Mouse (Mus musculus) heart, adult 2 months (tissue): ENCODE measurements around the gene Ibtk. TPM values are rescaled to one million over a fixed set of nuclear protein-coding genes. Genes with fewer than 3 reads are reported as not detected.
A peak's percentile ranks its signal among the peaks of the same experiment; 100 is the strongest.

Experiments used
- DNase-seq, 2 experiments: peaks; one replicate each; pipeline ENCODE4 v3.0.0; 2021
- H3K27ac ChIP-seq: fragments of 200-600 bp; 2 replicates; pipeline ENCODE4 v1.8.1; 2022
- H3K27me3 ChIP-seq: fragments of 200-500 bp; 2 replicates; pipeline ENCODE4 v1.6.1; 2012; ENCODE audit warnings: mild to moderate bottlenecking, low read length, inconsistent platforms, mixed read lengths; ENCODE audit not compliant: control insufficient read depth, insufficient read depth
- H3K36me3 ChIP-seq: fragments of 200-500 bp; 2 replicates; pipeline ENCODE4 v1.6.1; 2012; ENCODE audit warnings: low read length, inconsistent platforms; ENCODE audit not compliant: control insufficient read depth, insufficient read depth
- H3K4me1 ChIP-seq: fragments of 200-500 bp; 2 replicates; pipeline ENCODE4 v1.6.1; 2011; ENCODE audit warnings: low read length; ENCODE audit not compliant: control insufficient read depth, insufficient read depth
- H3K4me3 ChIP-seq: fragments of 200-600 bp; 2 replicates; pipeline ENCODE4 v1.8.1; 2022
- H3K79me2 ChIP-seq: fragments of 200-500 bp; replicated peaks from 2 replicates; pipeline ENCODE4 v1.6.1; 2012; ENCODE audit warnings: mild to moderate bottlenecking, inconsistent platforms, low read length, moderate library complexity, mixed read lengths; ENCODE audit not compliant: control insufficient read depth, insufficient read depth
- H3K9ac ChIP-seq: fragments of 200-500 bp; 2 replicates; pipeline ENCODE4 v1.6.1; 2012; ENCODE audit warnings: low read depth, mild to moderate bottlenecking, control low read depth, inconsistent platforms, low read length, mixed read lengths
- CTCF ChIP-seq: fragments of 200-600 bp; IDR thresholded peaks from 2 replicates; pipeline ENCODE4 v1.8.1; 2022; ENCODE audit warnings: antibody characterized with exemption, mild to moderate bottlenecking, moderate library complexity
- EP300 ChIP-seq: fragments of 200-500 bp; IDR thresholded peaks from 2 replicates; pipeline ENCODE4 v1.6.1; 2011; ENCODE audit warnings: low read depth, low read length, control low read depth; ENCODE audit not compliant: insufficient read depth
- POLR2A ChIP-seq: fragments of 200-500 bp; IDR thresholded peaks from 2 replicates; pipeline ENCODE4 v1.6.1; 2011; ENCODE audit warnings: mild to moderate bottlenecking, low read depth, low read length, control low read depth; ENCODE audit not compliant: insufficient read depth
- WGBS: fragments of 180-500 bp; shearing (Covaris S2); methylation state at CpG from one replicate; pipeline ENCODE4 v1.1.7; 2018; 5-methylcytosine and 5-hydroxymethylcytosine counted together
- intact Hi-C: fragments of 180-260 bp; cut with DNase I; formaldehyde crosslinking; loops from one replicate; pipeline ENCODE4 v1.15.1; 2025
- polyA plus RNA-seq: library from polyadenylated mRNA; depleted of rRNA; stranded (reverse); fragments of >200 nt; gene quantifications from 2 replicates; pipeline ENCODE4 v1.2.3, GENCODE M21; 2012
- total RNA-seq, 2 experiments: library from RNA; stranded (reverse); gene quantifications; 2 replicates each; pipeline ENCODE4 v1.2.3; 2021

The Ibtk gene
- total and polyA plus RNA-seq, 3 experiments = 6.0 to 35.5 (median 31.7) TPM

- intact Hi-C loops = loop anchor here (10.0 kb wide), 1 partner anchor 825 kb away; the partner anchor contains the start of genes Pgm3 and Rwdd2a
Observed at GRCm38 (mm10) chr9:85749922-85750509, 882 bp upstream of the Ibtk start.

GRCm38 (mm10) chr9:85748204-85749141 lies 661 bp downstream of the Ibtk start:
- DNase-seq = peak; percentile 86
- WGBS = under 1% methylated on average over 43 of the region's 43 CpGs

More at GRCm38 (mm10) chr9:85749922-85750509, 882 bp upstream of the Ibtk start:
- TF ChIP-seq EP300 (no peak), POLR2A (no peak), CTCF (no peak)
- Histone ChIP-seq H3K4me3 (peak overlapping the region; percentile 77), H3K79me2 (no peaks in the 10 kb centered on the region; the same call in 1 of the 2 replicates), H3K27me3 (no peaks in the 10 kb centered on the region), H3K36me3 (peaks cover 14% of the 10 kb centered on the region), H3K9ac (peak overlapping the region; percentile 65), H3K4me1 (peaks cover 6% of the 10 kb centered on the region), H3K27ac (peak overlapping the region; percentile 97)
- 10% methylated on average over 5 of the region's 5 CpGs for WGBS
- DNase-seq = no peak

DNA sequence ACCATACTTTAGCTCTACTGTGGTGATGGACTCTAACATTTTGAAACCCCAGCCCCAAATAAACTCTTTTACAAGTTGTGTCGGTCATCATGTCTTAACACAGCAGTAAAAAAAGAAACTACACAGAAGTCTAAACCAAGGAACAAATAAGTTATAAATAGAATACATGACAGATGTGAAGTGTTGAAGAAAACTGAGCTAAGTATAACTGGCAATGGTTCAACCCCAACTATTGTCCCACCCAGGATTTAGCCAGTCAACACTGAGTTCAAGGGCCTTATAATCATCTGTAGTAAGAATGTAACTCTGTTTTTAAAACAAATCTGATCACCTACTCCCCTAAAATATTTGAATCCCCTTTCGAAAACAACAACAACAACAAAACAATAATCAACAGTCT lies 3.6 kb downstream of the Ibtk start:
- DNase-seq = no peak
- Histone ChIP-seq H3K4me1 (peaks cover 8% of the 10 kb centered on the region), H3K79me2 (peaks cover 4% of the 10 kb centered on the region; the same call in 1 of the 2 replicates), H3K9ac (no peak overlapping the region), H3K27me3 (no peaks in the 10 kb centered on the region), H3K4me3 (peak overlapping the region; percentile 7), H3K27ac (peak overlapping the region; percentile 62), H3K36me3 (peaks cover 24% of the 10 kb centered on the region)
- TF ChIP-seq CTCF = no peak
- TF ChIP-seq EP300 = no peak
- no peak for TF ChIP-seq POLR2A
- intact Hi-C loops = no loop called here
- WGBS = 69% methylated on average over 2 of the region's 2 CpGs

More at GRCm38 (mm10) chr9:85748204-85749141, 661 bp downstream of the Ibtk start:
- H3K9ac ChIP-seq = peak overlapping the region; percentile 84
- peaks cover 6% of the 10 kb centered on the region for H3K4me1 ChIP-seq
- peaks cover 17% of the 10 kb centered on the region for H3K36me3 ChIP-seq
- H3K79me2 ChIP-seq = no peaks in the 10 kb centered on the region; the same call in 1 of the 2 replicates
- TF ChIP-seq CTCF (peak; percentile 9; the same call in 1 of the 2 replicates), POLR2A (peak; percentile 53; the same call in 1 of the 2 replicates), EP300 (no peak)
- peak overlapping the region; percentile 77 for H3K4me3 ChIP-seq
- intact Hi-C loops = no loop called here
- no peaks in the 10 kb centered on the region for H3K27me3 ChIP-seq
- H3K27ac ChIP-seq = peak overlapping the region; percentile 97

DNA sequence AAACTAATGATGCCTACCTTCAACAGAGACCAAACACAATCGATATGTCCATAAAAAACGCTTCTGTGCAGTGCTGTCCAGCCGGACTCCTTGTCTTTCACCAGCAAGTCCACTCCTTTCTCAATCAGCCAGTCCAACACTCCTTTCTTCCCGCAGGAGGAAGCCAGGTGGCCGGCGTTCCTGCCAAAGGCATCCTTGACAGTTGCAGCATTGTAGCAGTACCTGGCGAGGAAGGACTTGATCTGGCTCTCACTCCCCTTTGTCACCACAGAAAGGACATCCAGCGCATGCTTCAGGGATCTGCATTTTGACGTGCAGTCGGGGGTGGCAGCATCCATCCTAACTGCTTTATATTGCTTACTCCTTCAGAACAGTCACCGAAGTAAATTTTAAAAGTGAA lies 5.8 kb downstream of the Ibtk start:
- no peak for DNase-seq
- Histone ChIP-seq H3K4me1 (peaks cover 4% of the 10 kb centered on the region), H3K9ac (no peak overlapping the region), H3K27me3 (no peaks in the 10 kb centered on the region), H3K4me3 (no peak overlapping the region), H3K36me3 (peaks cover 34% of the 10 kb centered on the region), H3K79me2 (peaks cover 4% of the 10 kb centered on the region; the same call in 1 of the 2 replicates), H3K27ac (no peak overlapping the region)
- TF ChIP-seq CTCF (no peak), EP300 (no peak), POLR2A (no peak)
- intact Hi-C loops = no loop called here
- WGBS = 78% methylated on average over 11 of the region's 11 CpGs

- Histone ChIP-seq H3K27ac (no peak overlapping the region), H3K79me2 (peaks cover 4% of the 10 kb centered on the region; the same call in 1 of the 2 replicates), H3K36me3 (peaks cover 34% of the 10 kb centered on the region), H3K27me3 (no peaks in the 10 kb centered on the region), H3K4me1 (peaks cover 2% of the 10 kb centered on the region), H3K9ac (no peak overlapping the region), H3K4me3 (no peak overlapping the region)
- DNase-seq = no peak
- intact Hi-C loops = no loop called here
- TF ChIP-seq CTCF (no peak), POLR2A (no peak), EP300 (no peak)
- WGBS = 85% methylated on average over 4 of the region's 4 CpGs
Observed at GRCm38 (mm10) chr9:85742107-85742506, 7.0 kb downstream of the Ibtk start.

DNA sequence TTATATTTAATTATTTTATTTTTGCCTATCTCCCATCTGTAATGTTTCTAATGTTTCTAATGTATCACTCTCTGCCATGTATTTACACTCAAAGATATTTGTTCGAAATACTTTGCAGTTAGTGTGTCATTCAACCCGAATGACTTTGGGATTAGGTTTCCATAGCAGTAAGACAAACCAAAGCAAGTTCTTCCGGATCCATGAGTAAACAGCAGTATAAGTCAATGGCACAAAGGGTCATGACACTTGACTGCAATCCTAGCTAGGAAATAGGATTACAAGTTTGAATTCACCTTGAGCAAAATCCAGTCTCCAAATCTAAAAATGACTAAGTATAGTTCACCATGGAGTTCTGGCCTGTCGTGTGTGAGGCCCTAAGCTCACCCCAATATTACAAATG lies 9.9 kb downstream of the Ibtk start:
- Histone ChIP-seq H3K27ac (no peak overlapping the region), H3K27me3 (no peaks in the 10 kb centered on the region), H3K79me2 (peaks cover 4% of the 10 kb centered on the region; the same call in 1 of the 2 replicates), H3K4me3 (no peak overlapping the region), H3K9ac (no peak overlapping the region), H3K36me3 (peaks cover 23% of the 10 kb centered on the region), H3K4me1 (peaks cover 2% of the 10 kb centered on the region; the same call in 1 of the 2 replicates)
- WGBS = 77% methylated on average over 4 of the region's 4 CpGs
- no peak for TF ChIP-seq EP300
- no peak for TF ChIP-seq CTCF
- TF ChIP-seq POLR2A = no peak
- intact Hi-C loops = no loop called here
- DNase-seq = no peak
